Mouse (Mus musculus): ENCODE results near the gene Gm3383.
"Not testable (repeated sequence)": the region's sequence is repeated elsewhere in the genome, so short reads cannot be mapped to it uniquely, and the experiment has no call there.

Gm3383 gene

GRCm38 (mm10) chr14:5807882-5808281 is at the start of gene Gm3383:
Gene Gm3383, minus strand, starts transcription at chr14:5807982.
- not testable (repeated sequence) for DNase-seq (ENCODE audit: low spot score in 2 of 2)

- DNase-seq (ENCODE audit: low spot score in 2 of 2): not testable (repeated sequence)
Measured at GRCm38 (mm10) chr14:5855911-5856310, 48.1 kb upstream of the Gm3383 start.

DNA sequence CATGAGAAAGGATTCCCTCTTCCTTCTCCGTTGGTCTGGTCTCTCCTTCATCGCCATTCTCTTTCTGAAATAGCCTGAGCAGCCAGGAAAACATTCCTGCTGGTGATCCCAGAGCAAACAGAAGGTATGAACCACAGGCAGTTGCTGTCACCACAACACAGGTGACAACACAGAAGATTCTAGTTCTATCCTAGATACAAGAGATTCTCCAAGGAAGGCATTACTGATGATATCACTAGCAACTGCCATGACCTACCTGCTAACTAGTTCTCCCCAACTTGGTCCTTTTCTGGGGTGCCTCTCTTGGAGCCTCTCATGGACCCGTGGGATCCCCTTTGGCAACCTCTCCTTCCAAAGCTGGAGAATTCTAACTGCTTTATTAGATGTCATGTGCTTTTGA is 22.4 kb upstream of the Gm3383 start, which contains the start of gene Gm3424:
Gene Gm3424 (minus strand): TSS at position 101 of the 400 bp plus-strand sequence.
- not testable (repeated sequence) for DNase-seq (ENCODE audit: low spot score in 2 of 2)

DNA sequence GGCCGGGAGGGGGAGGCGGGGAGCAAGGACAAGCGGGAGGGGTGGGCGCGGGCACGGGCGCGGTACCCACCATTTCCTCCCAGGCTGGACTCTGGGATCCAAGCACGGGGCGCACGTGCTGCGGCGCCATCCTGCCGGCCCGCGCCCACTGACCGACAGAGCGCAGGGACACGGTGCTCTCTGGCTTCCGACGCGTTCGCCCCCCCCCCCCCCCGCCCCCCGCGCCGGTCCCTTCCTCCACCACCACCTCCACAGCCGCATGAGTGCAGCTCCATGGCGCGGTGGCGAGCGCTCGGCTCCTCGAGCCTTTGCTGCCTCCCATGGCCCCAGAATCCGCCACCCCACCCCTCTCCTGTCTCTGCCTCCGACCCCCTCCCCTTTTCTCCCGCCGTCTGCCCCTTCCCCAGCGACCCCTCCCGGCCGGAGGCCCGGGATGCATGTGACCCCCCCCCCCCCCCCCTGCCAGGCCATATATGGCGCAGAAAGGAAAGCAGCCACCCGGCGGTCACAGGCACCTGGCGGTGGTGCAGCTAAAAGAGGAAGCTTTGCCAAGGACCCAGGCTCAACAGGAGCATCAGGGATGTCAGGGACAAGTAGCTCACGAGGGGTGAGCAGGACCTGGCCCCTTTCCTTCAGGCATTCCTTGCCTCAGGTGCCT is 5.0 kb upstream of the Gm3383 start:
- not testable (repeated sequence) for DNase-seq (ENCODE audit: low spot score in 2 of 2)

GRCm38 (mm10) chr14:5741477-5741876 is 66.3 kb downstream of the Gm3383 start, which contains the start of gene Gm3373:
Gene Gm3373, minus strand, starts transcription at chr14:5741577.
- DNase-seq (ENCODE audit: low spot score in 2 of 2): not testable (repeated sequence)

- DNase-seq (ENCODE audit: low spot score in 2 of 2): not testable (repeated sequence)
Measured at GRCm38 (mm10) chr14:5687357-5687756, 120.4 kb downstream of the Gm3383 start, which contains the start of gene Gm9603. Gene Gm9603, minus strand, starts transcription at chr14:5687457.

- DNase-seq (ENCODE audit: low spot score in 2 of 2): not testable (repeated sequence)
Measured at GRCm38 (mm10) chr14:5632928-5633327, 174.9 kb downstream of the Gm3383 start, which contains the start of gene Gm8265. Gene Gm8265, minus strand, starts transcription at chr14:5633028.
